Mouse (Mus musculus) G1E (cell line): ENCODE results near the gene Cnga3.

Experiments
- CTCF ChIP-seq: IDR thresholded peaks from 2 replicates; pipeline ENCODE4 v1.5.1; 2012; ENCODE audit warnings: low read depth, low read length, inconsistent platforms, mixed read lengths
- GATA1 ChIP-seq: IDR thresholded peaks from 2 replicates; pipeline ENCODE4 v1.6.1; 2012; ENCODE audit warnings: borderline replicate concordance, low read length, inconsistent platforms, mixed read lengths
- POLR2AphosphoS5 ChIP-seq: IDR thresholded peaks from 2 replicates; pipeline ENCODE4 v1.6.1; 2012; ENCODE audit warnings: low read depth, low read length, inconsistent platforms; ENCODE audit not compliant: insufficient replicate concordance
- TAL1 ChIP-seq: conservative IDR thresholded peaks from 2 replicates; pipeline ENCODE4 v1.6.1; 2012; ENCODE audit warnings: low read depth, low read length, inconsistent platforms, mixed read lengths

- TF ChIP-seq TAL1 (no peak), CTCF (no peak), GATA1 (no peak), POLR2AphosphoS5 (no peak)
Measured at GRCm38 (mm10) chr1:37287748-37288147, 73.5 kb downstream of the Cnga3 start.
